Mouse (Mus musculus) adrenal gland, postnatal 10 days (tissue): ENCODE data around the gene Ercc8. TPM values are rescaled to one million over a fixed set of nuclear protein-coding genes. Genes with fewer than 3 reads are reported as not detected.
A peak's percentile ranks its signal among the peaks of the same experiment; 100 is the strongest.

ENCODE experiments used
- DNase-seq: peaks from one replicate; pipeline ENCODE4 v3.0.0; 2021; ENCODE audit warnings: mixed read lengths
- total RNA-seq, 2 experiments: library from RNA; stranded (reverse); gene quantifications; 2 replicates each; pipeline ENCODE4 v1.2.3; 2021

Ercc8 gene
- total RNA-seq, 2 experiments from 2014 or later, result 11.5 to 13.3 TPM

GRCm38 (mm10) chr13:108157732-108158464 lies 633 bp upstream of the Ercc8 start:
- peak; percentile 51 for DNase-seq

GRCm38 (mm10) chr13:108159241-108159575 lies 677 bp downstream of the Ercc8 start:
- no peak for DNase-seq

- no peak for DNase-seq
Observed at GRCm38 (mm10) chr13:108159963-108160362, 1.4 kb downstream of the Ercc8 start.

- DNase-seq, result no peak
Observed at GRCm38 (mm10) chr13:108163912-108164311, 5.4 kb downstream of the Ercc8 start.

GRCm38 (mm10) chr13:108164621-108165020 lies 6.1 kb downstream of the Ercc8 start:
- DNase-seq, result no peak

GRCm38 (mm10) chr13:108170002-108170401 lies 11.5 kb downstream of the Ercc8 start:
- DNase-seq, result no peak

GRCm38 (mm10) chr13:108170511-108170910 lies 12.0 kb downstream of the Ercc8 start:
- no peak for DNase-seq

GRCm38 (mm10) chr13:108179618-108180017 lies 21.1 kb downstream of the Ercc8 start:
- no peak for DNase-seq

- DNase-seq, result no peak
Observed at GRCm38 (mm10) chr13:108180821-108181220, 22.3 kb downstream of the Ercc8 start.

GRCm38 (mm10) chr13:108184743-108185255 lies 26.3 kb downstream of the Ercc8 start:
- DNase-seq, result no peak

GRCm38 (mm10) chr13:108185530-108185929 lies 27.0 kb downstream of the Ercc8 start:
- DNase-seq, result no peak

GRCm38 (mm10) chr13:108187994-108188393 lies 29.5 kb downstream of the Ercc8 start:
- no peak for DNase-seq

- DNase-seq, result peak; percentile 56
Observed at GRCm38 (mm10) chr13:108191074-108191720, 32.7 kb downstream of the Ercc8 start.

- no peak for DNase-seq
Observed at GRCm38 (mm10) chr13:108195474-108195873, 36.9 kb downstream of the Ercc8 start.

- no peak for DNase-seq
Observed at GRCm38 (mm10) chr13:108204857-108205256, 46.3 kb downstream of the Ercc8 start.

- no peak for DNase-seq
Observed at GRCm38 (mm10) chr13:108207447-108207846, 48.9 kb downstream of the Ercc8 start.

- no peak for DNase-seq
Observed at GRCm38 (mm10) chr13:108208090-108208489, 49.6 kb downstream of the Ercc8 start.

- DNase-seq, result no peak
Observed at GRCm38 (mm10) chr13:108210960-108211359, 52.4 kb downstream of the Ercc8 start.

GRCm38 (mm10) chr13:108212397-108213018 lies 54.0 kb downstream of the Ercc8 start:
- DNase-seq, result no peak

GRCm38 (mm10) chr13:108214081-108214484 lies 55.6 kb downstream of the Ercc8 start, which contains the start of gene Elovl7:
Gene Elovl7 (plus strand): TSS chr13:108214404.
- DNase-seq, result peak; percentile 85

GRCm38 (mm10) chr13:108214485-108215107 lies 56.1 kb downstream of the Ercc8 start:
- peak; percentile 31 for DNase-seq

GRCm38 (mm10) chr13:108215231-108215780 lies 56.8 kb downstream of the Ercc8 start:
- no peak for DNase-seq
